Mouse (Mus musculus): ENCODE measurements around the gene Pcdh15. TPM values are rescaled to one million over a fixed set of nuclear protein-coding genes. Genes with fewer than 3 reads are reported as not detected.

The Pcdh15 gene
- polyA plus RNA-seq (2015; fragmentation: Illumina TruSeq; extraction: RNeasy Lipid Tissue Mini Kit (QIAGEN cat#74804); ENCODE audit: insufficient read depth, low read depth, low replicate concordance) = 1.4 TPM

DNA sequence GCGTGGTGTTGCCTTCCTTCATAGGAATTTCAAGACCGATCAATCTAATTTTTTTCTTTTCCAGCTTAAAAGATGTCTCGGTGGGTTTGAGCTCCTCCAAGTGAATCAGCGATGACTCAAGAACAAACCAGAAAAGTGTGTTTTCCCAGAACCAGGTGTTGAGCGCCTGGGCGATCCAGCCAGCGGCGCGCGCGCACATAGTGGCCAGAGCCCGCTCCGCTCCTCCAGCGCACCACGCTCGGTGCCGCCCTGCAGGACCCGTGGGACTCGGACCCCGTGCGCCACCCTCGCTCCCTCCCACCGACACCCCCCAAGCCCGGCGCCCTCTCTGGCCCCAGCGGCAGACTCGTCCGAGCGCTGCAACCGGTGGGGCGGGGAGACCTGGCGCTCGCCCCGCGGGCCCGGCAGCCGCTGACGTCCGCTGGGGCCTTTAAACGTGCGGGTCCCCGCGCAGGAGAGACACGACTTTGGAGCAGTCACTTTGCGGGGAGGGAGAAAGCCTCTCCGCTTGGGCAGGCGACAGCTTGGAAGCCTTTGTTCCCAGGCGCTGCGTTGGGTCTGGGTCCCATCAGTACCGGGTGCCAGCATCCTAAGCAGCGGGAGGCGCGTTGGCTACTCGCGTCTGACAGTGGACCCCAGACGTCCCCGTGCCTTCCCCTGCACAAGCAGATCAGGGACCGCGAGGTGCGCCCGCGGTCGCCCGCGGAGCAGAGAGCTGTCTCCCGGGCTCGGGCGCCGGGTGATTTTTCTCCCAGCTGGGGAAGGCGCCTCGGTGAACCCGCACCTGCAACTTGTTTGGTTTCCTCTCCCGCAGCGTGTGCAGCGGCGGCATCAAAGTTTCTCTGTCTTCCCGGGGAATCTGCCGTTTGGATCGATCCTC, at the start of gene Pcdh15:
Pcdh15 (plus strand) TSS at position 377 of the 880 bp plus-strand sequence.

